Mouse (Mus musculus): Measurements from ENCODE around the gene Cacng8.
"Not testable (repeated sequence)": the region's sequence is repeated elsewhere in the genome, so short reads cannot be mapped to it uniquely, and the experiment has no call there.

Gene Cacng8

GRCm38 (mm10) chr7:3387761-3388160 lies 2.7 kb upstream of the Cacng8 start:
- DNase-seq (ENCODE audit: low read depth, low spot score) = no peak

GRCm38 (mm10) chr7:3388885-3389284 lies 1.6 kb upstream of the Cacng8 start:
- no peak for DNase-seq (ENCODE audit: low read depth, low spot score)

DNA sequence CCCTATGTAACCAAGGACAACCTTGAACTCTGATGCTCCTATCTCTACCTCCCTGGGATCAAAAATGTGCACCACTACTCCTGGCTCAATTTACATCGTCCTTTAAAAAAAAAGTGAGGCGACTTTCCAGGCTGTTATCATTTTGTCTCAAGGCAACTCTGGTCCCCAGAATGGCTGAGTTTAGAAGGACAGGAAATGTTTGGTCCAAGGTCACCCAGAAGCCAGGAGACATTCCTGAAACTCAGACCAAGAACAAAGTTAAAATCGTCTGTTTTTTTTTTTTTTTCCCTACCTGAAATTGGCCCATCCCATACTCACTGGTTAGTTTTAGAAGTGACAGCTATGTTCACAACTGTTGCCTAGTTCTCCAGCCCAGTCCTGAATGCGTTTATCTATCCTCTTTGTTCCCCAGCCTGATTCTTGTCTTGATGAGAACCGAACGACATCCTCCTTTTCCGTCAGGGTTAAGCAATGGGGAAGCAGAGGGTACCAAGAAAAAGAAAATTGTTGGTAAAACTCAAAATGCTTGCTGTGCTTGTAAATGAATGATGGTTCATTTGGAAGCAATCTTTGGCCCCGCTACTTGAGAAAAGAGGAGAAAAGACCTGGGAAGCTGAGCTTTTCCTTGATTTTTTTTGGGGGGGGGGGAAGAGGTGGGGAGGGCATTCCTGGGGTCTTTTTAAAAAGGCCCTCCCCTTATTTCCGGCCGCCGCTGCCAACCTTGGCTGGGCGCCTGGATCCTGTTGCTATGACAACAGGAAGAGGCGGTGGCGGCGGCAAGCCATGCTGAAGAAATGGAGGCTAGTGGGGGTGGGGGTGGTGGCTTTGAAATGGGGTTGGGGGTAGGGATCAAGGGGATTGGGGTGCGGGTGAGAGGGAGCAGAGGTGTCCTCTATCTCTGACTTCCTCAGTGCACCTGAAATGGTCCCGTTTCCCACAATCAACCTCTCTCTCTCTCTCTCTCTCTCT lies 755 bp upstream of the Cacng8 start:
- no peak for DNase-seq (ENCODE audit: low read depth, low spot score)

- no peak for DNase-seq (ENCODE audit: low read depth, low spot score)
Measured at GRCm38 (mm10) chr7:3391081-3391451, 583 bp downstream of the Cacng8 start.

DNA sequence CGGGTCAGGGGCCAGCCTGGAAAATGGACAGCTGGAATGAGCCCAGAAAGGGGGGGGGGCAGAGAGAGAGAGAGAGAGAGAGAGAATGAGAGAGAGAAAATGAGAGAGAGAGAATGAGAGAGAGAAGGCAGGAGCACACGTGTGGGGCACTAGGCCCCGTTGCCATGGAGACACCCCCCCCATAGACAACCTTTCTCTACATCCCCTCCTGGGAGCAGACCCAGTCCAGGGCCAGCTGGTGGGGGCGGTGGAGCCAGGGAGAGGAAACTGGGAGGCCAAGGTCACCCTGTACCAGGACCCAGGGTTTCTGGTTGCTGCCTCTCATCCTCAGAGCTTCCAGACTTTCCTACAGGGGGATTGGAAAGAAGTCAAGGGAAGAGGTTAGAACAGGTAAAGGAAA lies 1.3 kb downstream of the Cacng8 start:
- DNase-seq (ENCODE audit: low read depth, low spot score) = no peak

GRCm38 (mm10) chr7:3397355-3397754 lies 6.9 kb downstream of the Cacng8 start:
- no peak for DNase-seq (ENCODE audit: low read depth, low spot score)

DNA sequence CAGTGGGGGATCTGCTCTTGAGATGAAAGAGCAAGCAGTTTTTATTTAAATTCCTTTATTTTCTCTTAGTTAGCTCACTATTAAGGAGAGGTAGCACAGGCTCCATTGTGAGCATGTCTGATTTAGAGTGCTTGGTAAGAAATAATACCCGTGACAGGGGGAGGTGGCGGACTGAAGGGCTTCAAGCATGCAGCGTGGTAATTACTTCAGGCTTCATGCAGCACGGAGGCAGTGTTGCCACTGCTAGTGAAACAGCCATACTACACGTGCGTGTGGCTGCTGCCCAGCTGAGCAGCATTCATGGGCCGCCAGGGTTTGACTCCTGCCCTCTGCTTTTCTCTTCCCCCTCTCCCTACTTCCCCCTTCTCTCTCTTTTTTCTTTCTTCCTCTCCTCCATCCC lies 7.3 kb downstream of the Cacng8 start:
- DNase-seq (ENCODE audit: low read depth, low spot score) = no peak

GRCm38 (mm10) chr7:3398363-3398762 lies 7.9 kb downstream of the Cacng8 start:
- not testable (repeated sequence) for DNase-seq (ENCODE audit: low read depth, low spot score)

DNA sequence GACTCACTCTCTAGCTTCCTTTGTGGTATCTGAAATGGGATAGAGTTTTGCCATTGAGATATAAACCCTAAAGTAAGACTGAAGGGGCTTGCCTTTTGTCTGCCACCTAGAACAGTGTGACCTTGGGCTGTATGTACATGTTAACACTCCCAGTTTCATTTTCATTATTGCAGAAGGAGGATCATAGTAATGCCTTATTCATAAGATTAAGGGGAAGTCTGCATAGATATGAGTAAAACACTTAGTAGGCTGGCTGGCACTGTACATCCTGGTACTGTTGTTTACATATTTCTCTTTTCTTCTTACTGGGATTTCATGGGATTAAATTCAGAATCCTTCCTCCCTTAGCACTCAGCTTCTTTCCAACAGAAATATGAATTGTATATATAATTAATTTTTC lies 9.5 kb downstream of the Cacng8 start:
- DNase-seq (ENCODE audit: low read depth, low spot score) = no peak

DNA sequence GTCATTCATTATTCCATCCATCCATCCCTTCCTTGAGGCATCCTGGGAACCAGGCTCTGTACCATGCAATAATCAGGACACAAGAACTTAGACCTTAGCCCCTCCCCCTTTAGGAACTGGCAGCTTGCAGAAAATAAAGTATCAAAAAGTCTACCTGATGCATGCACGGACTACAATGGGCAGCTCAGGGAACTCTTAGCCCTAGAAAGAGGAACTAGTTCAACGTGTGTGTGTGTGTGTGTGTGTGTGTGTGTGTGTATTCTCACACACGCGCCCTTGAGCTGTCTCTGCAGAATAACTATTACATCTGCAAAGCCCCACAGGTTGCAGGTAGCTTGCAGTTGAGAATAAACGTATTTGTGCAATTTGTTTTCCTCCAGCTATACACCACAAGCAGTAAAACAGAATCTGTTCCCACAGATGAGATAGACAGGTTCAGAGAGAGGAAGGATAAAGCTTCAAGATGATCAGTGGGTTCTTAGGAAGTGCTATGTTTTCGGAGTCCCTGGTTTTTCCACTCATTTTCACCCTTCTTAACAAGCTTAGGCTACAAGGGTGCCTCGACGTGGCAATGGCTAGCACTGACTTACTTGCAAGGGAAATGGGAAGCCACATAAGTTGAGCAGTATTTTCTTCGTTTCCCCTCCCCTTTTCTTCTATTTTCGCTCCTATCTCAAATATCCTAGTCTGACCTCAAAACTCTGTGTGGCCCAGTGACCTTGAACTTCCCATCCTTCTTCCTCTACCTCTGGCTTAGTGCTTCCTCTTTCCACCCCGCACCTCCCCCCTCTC lies 19.4 kb downstream of the Cacng8 start:
- no peak for DNase-seq (ENCODE audit: low read depth, low spot score)

DNA sequence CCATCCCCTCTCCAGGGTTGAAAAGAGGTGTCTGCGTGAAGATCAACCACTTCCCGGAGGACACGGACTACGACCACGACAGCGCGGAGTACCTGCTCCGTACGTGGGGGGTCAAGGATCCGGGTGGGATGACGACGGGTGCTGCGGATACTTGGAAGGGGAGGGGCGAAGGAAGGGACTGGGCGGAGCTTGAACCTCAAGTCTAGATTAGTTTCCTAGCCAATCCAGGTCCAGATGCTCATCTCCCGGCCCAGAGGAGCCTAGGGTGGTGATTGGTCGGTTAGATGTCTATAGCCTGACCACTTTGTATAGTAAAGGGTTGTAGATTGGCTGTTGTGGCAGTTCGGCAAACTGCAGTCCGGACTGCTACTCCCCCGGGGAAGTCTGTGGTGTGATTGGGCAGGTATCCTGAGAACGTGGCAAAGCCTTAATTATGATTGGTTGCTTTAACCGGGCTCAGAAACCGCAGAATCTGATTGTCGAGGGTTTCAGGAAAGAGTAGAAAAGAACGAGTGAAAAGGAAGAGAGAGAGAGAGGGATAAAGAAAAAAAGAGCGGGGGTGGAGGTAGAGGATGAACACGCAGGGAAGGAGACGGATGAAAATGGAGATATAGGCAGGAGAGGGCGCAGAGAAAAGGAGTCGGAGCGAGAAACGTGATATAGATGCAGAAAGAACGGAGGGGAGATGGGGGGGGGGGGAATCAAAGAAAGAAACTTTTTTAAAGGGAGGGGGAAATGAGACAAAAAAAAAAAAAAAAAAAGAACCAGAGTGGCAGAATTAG lies 20.9 kb downstream of the Cacng8 start:
- peak; percentile 52 for DNase-seq (ENCODE audit: low read depth, low spot score)

DNA sequence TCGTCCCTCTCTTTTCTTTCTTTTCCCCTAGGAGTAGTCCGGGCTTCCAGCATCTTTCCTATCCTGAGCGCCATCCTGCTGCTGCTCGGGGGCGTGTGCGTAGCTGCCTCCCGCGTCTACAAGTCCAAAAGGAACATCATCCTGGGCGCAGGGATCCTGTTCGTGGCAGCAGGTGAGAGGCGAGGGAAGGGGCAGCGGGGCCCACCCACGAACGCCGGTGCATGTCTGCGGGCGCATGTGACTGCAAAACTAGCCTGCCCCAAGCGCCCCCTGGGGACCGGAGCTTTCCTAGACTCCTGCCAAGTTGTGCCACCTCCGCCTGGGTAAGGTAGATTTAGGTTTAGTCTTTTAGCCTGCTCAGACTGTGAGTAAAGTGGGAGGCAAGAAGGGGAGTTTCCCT lies 21.6 kb downstream of the Cacng8 start:
- DNase-seq (ENCODE audit: low read depth, low spot score) = no peak

GRCm38 (mm10) chr7:3414888-3415287 lies 24.4 kb downstream of the Cacng8 start:
- DNase-seq (ENCODE audit: low read depth, low spot score) = no peak

GRCm38 (mm10) chr7:3415378-3415777 lies 24.9 kb downstream of the Cacng8 start:
- DNase-seq (ENCODE audit: low read depth, low spot score) = no peak

DNA sequence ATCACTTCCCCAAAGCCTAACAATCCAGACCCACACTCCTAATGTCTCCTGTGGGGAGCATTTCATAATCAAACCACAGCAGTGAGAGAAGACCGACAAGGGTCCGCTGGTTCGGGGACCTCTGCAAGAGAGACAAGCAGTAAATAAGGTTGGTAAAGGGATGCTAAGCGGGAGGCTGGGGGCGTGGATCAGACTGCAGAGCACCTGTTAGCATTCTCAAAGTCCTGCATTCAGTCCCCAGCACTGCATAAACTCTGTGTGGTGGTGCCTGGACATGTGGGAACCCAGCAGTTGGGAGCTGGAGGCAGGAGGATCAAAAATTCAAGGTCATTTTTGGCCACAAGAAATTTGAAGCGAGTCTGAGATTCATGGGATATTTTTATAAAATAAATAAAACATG lies 29.5 kb downstream of the Cacng8 start:
- no peak for DNase-seq (ENCODE audit: low read depth, low spot score)

DNA sequence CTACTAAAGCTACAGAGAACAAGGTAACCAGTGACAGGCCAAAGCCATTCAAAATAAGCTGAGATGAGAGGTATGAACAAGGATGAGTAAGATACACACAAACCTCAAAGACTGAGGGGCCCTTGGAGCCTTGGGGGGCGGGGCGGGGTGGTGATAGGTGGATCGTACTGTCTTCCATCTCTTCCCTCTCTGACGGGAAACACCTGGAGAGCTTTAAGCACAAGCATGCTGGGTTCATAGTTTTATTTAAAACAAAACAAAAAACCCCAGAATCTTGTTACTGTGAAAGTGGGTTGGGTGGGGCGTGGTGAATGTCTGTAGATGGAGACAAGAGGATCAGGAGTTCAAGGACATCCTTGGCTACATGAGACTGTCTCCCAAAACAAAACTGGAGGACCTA lies 30.0 kb downstream of the Cacng8 start:
- no peak for DNase-seq (ENCODE audit: low read depth, low spot score)

DNA sequence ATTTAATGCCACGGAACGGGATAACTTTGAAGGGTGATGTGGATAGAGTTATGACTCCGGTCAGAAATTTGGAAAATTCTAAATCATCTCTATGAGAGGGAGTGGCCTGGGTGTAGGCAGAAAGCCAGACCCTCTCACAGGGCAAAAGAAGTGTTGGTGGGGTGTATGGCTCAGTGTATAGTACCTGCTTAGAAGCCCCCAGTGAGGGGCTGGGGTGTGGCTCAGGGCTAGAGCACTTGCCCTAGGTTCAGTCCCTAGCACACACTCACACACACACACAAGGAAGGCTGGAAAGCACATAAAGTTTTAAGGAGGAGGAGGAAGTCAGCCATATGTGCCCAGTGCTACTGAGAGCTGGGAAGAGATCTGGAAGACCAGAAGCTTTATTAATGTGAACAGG lies 30.8 kb downstream of the Cacng8 start:
- DNase-seq (ENCODE audit: low read depth, low spot score) = no peak

DNA sequence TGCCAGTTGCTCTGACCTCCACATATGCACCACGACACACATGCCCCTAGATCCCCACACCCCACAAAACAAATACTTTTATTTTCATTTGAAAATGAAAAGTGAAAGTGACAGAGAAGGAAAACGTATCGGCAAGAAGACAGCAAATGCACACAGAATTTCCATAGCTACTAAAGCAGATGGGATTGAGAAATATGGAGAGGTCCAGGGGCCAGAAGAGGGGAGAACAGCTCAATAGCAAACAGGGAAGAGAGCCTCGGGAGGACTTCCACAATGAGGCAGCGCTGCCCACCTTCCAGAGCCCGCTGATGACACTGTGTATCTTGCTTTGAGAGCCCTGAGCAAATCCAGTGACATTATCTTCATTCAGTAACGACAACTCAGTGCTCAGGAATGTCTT lies 31.6 kb downstream of the Cacng8 start:
- DNase-seq (ENCODE audit: low read depth, low spot score) = no peak

DNA sequence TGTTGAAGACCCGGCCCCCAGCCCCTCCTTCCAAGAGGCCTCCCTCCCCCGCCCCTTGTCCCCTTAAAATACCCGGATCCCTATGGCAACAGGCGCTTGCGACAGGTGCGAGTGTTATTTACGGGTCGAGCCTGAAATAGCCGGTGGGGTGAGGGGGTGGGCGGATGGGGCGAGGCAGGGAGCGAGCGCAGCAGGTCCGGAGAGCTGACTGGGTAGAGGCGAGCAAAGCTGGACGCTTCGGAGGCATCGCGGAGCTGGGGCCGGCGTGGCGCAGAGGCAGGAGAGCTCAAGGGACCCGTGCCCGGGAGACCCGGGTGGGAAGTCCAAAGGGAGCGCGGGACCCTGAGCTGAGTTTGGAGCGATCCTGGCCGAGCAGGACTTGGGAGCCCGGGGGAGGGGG lies 32.9 kb downstream of the Cacng8 start:
- no peak for DNase-seq (ENCODE audit: low read depth, low spot score)

- DNase-seq (ENCODE audit: low read depth, low spot score) = no peak
Measured at GRCm38 (mm10) chr7:3423895-3424294, 33.4 kb downstream of the Cacng8 start, which contains the start of gene Cacng6. TSS of gene Cacng6 (plus strand) at chr7:3424195.

GRCm38 (mm10) chr7:3425141-3425540 lies 34.7 kb downstream of the Cacng8 start:
- DNase-seq (ENCODE audit: low read depth, low spot score) = no peak

DNA sequence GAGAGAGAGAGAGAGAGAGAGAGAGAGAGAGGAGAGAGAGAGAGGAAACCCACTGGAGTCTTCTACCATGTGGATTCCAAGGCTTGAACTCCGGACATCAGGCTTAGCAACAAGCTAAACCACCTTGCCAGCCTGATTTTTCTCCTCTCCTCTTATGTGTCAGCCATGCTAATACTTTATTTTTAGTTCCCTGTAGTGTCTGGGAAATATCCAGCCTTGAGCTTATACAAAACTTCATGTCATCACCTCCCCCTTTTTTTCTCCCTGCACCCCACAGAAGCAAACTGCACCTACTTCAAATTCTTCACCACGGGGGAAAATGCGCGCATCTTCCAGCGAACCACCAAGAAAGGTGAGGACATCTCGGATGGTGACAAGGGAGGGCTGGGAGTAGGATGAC lies 39.7 kb downstream of the Cacng8 start:
- DNase-seq (ENCODE audit: low read depth, low spot score) = no peak
